Mouse (Mus musculus) large intestine, adult 2 months (tissue): ENCODE results near the gene Fzd5. TPM values are rescaled to one million over a fixed set of nuclear protein-coding genes. Genes with fewer than 3 reads are reported as not detected.
A peak's percentile ranks its signal among the peaks of the same experiment; 100 is the strongest.

Experiments used
- DNase-seq: peaks from one replicate; pipeline ENCODE4 v3.0.0-alpha.2; 2012; ENCODE audit warnings: low read depth, low spot score
- WGBS: fragments of 180-500 bp; shearing (Covaris S2); methylation state at CpG from one replicate; pipeline ENCODE4 v1.1.7; 2018; 5-methylcytosine and 5-hydroxymethylcytosine counted together
- polyA plus RNA-seq: library from polyadenylated mRNA; depleted of rRNA; stranded (reverse); fragments of >200 nt; gene quantifications from 2 replicates; pipeline ENCODE4 v1.2.3, GENCODE M21; 2012; rRNA removed

Gene Fzd5
- polyA plus RNA-seq, result 36.4 and 87.3 TPM in 2 replicates

DNA sequence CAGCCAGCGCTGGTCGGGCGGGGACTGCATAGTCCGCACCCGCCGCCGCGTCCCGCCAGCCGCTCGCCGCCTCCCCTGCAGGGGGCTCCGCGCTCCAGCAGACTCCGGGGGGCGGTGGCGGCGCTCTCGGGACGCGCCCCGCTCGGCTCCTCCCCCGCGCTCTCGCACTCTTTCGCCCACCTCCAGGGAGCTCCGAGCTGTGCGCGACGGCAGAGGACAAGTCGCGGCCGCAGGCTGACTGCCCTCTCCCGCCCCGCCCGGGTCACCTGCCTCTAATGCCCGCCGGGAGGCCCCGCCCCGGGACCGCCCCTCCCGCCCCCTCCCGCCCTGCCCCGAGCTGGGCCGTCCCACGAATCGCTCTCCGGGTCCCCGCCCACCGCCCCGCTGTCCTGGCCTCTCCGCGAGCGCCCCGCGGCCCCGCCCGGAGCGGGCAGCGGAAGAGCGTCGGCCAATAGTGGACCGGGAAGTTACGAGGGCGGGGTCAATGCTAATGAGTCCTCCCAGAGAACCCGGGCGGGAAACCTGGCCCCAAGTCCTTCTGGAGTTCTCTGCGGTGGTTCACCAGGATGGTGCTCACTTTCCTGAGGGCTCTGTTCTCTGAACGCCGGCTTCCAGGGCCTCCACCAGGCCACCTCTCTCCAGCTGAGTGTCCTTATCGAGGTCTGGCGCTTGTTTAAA is at the start of gene Fzd5:
Fzd5 (minus strand) TSS at position 250 of the 678 bp plus-strand sequence.
- under 1% methylated on average over 71 of the region's 73 CpGs for WGBS
- DNase-seq, result peak; percentile 88

DNA sequence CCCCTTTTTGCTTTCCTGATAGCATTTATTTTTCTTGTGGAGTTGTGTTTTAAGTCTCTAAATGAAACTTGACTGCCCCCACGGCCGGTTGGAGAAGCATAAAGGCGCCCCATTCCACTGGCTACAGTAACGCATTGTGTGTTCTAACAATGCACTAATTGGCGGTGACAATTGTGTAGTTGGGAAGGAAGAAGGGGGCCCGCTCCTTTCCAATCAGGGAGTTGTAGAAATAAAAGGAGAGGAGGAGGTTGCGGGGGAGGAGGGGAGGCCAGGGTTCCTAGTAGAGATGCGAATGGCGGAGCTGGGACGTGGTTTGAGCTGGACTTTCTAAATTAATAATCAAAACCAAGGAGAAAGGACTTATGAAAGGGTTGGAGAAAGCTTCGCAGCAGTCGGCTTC is 42.3 kb upstream of the Fzd5 start:
- 93% methylated on average over 12 of the region's 12 CpGs for WGBS
- no peak for DNase-seq

DNA sequence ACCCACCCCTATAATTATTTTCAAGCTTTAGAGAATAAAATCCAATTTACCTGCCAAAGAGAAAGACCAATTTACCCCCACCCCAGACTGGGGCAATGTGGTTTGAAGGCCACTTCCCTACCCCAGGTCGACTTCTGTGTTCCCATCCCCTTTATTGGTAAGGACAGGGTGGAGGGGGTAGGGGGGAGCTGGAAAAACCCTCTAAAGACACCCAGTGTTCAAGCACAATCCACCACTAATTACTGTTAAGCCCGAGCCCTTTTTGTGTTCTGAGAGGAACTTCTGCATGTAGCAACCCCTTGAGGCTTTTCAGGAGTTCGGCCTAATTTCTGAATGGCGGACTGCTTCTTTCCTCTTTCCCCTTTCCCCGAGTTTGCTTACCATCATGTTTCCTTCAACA is 41.9 kb upstream of the Fzd5 start:
- WGBS, result 80% methylated on average over 5 of the region's 5 CpGs
- no peak for DNase-seq

DNA sequence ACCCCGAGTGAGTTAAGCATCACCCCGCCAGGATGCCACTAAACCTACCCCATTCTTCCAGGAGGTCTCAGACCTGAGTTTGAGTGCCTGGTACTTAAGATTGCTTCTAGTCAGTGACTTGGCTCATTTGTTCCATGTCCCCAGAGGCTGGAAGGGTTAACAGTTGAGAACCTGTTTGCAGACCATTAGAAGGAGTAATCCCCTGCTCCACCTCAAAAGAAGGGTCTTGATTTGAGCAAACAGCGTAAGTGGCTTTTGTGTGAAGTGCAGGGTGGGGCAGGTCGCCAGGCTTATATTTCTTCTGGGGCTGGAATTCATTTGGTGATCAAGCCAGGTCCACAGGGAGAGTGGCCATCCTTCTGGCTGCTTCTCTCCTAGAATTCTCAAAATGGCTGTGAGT is 35.8 kb upstream of the Fzd5 start:
- WGBS, result 81% methylated on average over 4 of the region's 4 CpGs
- no peak for DNase-seq

DNA sequence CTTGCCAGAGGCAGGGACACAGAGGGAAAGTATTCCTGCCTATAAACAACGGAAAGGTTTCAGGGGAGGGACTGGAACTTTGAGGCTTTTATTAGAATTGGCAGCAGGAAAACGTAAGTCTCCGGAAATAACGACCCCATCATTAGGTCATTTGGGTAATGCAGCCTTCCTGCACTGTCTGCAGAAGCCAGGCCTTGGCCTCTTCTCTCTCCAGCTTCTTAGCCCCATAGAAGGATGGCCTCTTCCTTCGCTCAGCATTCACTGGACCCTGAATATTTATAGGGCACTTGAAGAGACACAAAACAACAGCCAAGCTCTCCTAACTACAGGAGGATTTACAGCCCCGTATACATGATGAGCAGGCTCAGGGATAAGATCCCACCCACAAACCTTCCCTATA is 32.6 kb upstream of the Fzd5 start:
- DNase-seq, result no peak
- 41% methylated on average over 6 of the region's 6 CpGs for WGBS

DNA sequence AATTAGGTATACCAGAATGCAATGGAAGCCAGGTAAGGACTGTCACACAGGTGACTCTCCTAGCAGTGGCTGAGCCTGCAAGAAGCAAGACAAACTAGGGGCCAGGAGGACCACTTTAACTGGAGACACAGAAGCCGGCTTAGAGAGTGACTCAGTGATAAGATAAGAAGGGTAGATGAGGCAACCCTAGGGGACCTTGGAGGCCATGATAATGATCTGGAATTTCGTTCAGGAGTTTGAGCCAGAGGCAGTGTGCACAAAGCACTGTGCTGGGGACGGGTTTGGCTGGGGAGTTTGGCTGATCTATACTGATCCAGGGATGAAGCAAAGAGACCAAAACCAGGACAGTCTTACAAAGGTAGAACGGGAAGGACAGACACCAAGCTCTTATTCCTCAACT is 24.1 kb upstream of the Fzd5 start:
- 87% methylated on average over 4 of the region's 4 CpGs for WGBS
- DNase-seq, result no peak

DNA sequence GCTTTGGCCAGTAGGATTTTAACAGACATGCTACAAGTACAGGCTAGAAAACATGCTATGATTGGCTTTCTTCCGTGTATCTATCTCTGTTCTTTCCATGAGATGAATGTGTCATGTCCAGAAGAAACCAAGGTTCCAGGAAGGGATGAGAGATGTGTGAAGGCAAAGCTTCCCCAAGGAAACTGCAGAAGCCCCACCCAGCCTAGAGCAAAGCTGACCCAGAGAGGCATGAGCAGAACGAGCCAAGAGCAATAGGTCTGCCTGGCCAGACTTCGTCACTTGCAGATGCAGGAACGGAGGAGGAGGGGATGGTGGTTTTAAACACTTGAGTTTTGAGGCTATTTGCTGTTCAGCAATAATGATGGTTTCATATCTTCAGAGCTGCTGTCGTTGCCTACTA is 20.2 kb upstream of the Fzd5 start:
- 68% methylated on average over 5 of the region's 5 CpGs for WGBS
- no peak for DNase-seq

DNA sequence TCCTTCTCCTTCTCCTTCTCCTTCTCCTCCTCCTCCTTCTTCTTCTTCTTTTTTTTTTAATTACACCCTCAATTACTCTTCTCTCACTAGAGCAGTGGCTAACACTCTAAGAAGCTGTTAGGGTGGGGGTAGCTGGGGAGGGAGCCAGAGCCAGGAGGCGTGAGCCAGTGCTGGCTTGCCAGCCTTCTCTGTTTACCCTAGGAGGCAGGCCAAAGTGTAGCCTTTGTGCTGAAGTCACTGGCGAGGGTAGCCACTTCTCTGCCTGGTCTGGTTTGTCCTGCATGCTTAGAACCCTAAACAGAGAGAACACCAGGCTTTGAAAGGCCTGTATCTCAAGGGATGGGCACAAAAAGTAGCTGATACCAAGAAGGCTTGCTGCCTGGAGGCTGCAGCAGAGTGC is 19.7 kb upstream of the Fzd5 start:
- 9% methylated on average over 2 of the region's 2 CpGs for WGBS
- DNase-seq, result no peak

DNA sequence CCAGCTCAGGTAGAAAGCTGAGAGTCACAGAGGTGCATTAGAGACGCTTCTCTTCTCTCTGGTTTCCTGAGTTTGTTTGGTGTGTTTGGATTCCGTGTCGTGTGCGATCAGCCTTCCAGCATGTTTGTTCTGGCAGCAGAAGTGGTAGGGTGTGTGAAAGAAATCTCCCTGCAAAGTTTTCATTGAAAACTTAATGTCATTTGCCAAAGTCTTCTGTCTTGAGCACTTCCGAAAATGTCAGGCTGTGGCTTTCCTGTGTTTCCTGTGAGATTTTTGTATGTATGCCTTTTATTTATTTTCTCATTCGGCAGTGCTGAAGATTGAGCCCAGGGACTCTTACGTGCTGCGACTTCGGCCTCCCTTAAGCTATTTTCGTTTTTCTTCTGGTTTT is 19.1 kb upstream of the Fzd5 start:
- no peak for DNase-seq
- WGBS, result 25% methylated on average over 10 of the region's 10 CpGs

DNA sequence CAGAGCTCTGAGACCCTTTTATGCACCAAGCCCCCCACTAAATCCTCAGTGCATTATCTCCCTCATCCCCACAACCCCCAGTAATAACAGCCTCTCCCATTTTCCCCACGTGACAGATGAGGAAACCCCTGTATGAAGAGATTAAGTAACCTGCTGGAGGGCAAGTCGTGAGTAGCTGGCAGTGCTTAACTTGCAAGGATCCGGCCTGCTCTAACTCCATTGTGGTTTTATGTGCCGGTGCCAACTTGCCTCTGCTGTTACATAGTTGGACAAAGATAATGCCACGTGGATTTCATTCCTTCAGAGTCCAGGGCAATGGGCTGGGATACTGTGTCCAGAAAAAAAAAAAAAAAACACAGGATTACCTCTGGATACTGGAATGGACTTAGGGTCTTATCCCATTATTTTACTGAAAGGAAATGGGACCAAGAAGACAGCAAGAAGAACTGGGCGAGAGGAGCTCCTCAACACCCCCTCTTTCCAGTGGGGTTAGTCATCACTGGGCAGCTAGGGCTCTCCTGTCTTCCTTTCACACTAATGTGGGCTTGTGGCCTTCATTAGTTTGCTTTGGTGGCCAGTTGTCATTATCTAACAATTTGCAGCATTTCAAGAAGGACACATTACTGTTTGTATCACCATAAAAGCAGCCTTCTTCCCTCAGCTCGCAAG is 18.6 kb upstream of the Fzd5 start:
- no peak for DNase-seq
- 42% methylated on average over 7 of the region's 7 CpGs for WGBS

DNA sequence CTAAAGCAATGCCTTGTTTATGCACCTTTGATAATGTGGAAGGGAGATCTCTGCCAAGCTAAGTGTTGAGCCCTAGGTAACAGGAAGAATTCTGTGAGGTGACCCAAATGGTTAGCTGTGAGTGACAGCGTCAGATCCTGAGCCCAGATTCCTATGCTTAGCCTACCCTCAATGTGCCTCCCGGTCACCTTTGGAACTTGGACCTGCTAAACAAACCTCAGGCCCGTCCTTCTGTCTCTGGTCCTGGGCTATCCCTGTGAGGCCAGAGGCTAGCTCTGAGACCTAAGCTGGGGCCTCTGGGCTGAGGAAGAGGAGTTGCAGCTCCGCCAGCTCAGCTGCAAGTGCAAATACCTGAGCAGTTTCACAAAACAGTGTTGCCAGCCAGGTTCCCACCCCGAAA is 17.1 kb upstream of the Fzd5 start:
- no peak for DNase-seq
- 66% methylated on average over 5 of the region's 5 CpGs for WGBS

DNA sequence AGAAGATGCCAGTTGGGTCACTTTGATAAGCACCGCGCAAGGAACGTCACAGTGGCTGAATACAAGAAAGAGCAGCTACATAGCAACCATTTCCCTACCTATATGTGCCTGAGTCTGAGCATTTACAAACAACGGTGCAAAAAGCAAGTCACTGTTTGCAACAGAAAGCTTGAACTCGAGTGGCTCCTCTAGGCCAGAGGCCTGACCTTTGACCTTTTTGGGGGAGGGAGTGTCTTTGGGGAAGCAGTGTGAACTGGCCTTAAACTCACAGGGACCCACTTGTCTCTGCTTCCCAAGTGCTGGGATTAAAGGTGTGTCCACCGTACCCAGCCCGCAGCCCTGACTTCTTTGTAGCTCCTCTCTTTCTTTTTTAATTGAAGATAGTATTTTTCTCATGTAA is 16.1 kb upstream of the Fzd5 start:
- WGBS, result 60% methylated on average over 7 of the region's 7 CpGs
- DNase-seq, result no peak

DNA sequence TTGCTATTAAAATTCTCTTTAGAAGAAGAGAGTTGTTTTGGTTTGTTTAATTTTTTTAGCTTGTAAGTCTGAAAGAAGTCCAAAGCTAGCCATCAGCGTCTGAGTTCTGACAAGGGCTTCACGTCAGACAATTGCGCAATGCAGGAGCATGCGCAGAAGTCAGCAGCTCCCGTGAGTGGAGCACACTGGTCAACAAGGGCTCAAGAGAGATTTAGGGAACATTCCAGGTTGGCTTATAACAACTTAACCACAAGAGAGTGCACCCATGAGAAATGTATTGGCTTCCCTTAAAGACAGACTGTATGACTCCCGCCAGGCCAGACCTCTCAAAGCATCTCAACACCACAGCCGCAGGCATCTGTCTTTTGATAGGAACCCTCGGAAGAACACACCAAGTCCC is 15.6 kb upstream of the Fzd5 start:
- 77% methylated on average over 8 of the region's 8 CpGs for WGBS
- no peak for DNase-seq

DNA sequence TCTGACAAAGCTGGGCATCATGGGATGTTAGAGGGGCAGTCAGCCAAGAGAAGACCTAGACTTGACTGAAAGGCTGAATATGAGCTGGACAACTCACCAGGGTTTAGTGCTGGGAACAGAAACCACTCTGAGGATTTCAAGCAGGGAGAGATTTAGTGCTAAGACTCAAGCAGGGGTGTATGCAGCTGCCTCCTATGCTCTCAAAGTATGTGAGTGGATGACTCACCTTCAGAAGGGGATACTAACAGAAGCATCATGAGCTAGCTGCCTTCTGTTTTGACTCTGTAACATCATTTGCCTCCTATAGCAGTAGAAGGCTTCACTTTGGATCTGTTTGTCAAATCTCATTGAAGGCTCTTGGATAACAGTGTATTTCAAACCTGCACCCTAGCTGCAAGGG is 7.1 kb upstream of the Fzd5 start:
- DNase-seq, result no peak

DNA sequence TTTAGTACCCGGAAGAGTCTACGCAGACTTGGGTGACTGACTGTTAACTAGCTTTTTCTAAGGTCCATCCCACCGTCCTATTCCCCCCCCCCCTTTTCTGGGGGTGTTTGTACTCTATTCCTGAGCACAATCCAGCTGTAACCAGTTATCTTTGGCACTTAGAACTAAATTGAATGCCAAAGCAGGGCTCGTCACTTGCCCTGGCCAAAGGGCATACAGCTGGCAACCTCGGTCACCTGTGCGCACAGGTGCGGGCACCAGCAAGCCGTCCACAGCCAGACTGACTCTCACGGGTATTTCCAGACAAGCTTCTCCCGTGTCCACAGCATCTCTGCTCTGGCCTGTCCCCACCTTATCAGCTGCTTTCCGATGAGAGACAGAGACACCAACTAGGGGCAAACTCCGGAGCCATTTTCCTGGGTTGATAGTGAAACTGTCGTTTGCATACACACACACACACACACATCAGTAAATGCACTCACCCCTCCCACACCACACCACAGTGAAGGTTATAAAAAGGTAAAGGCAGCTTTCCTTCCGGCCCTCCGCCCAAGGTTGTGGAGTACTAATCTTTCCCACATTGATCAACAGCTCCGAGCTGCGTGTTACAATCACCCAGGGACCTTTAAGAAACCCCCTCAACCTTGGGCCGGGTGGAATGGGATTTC is 5.3 kb upstream of the Fzd5 start:
- WGBS, result 35% methylated on average over 18 of the region's 18 CpGs
- DNase-seq, result peak; percentile 67

DNA sequence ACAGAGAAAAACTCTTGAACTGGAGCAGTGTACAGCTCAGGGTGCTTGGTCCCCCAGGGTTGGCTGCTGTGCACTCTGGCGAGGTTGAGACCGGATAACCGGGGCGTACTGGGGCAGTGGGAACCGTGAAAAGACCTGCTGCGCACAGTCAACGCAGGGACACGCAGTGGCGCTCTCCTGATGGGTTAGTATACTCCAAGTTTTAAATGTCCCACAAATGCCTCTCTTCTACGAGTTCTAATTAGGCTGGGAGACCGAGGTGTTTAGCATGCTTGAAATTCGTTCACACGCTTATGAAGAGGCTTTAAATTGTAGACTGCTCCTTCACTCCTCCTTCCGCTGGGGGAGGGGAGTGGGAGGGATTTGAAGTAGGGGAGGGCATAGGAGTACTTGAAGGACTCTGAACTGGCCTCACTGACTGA is 1.1 kb upstream of the Fzd5 start:
- WGBS, result 2% methylated on average over 14 of the region's 14 CpGs
- DNase-seq, result peak; percentile 86

DNA sequence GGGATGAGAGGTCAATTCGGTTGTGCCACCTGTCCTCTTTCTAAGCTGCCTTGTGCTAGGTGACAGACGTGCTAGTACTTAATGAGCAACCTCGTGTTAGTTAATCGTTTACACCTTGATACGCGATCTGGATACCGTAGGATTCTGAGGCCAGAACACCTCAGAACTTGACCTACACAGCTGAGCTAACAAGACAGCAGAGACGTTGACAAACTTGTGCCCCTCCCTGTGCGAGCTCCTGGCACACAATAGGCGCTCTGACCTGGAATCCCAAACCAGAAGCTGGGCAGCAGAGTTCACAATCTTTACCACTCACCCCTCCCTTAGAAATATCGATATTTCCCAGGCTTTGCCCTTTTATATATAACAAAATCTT is 617 bp upstream of the Fzd5 start:
- DNase-seq, result peak; percentile 58
- under 1% methylated on average over 11 of the region's 11 CpGs for WGBS

DNA sequence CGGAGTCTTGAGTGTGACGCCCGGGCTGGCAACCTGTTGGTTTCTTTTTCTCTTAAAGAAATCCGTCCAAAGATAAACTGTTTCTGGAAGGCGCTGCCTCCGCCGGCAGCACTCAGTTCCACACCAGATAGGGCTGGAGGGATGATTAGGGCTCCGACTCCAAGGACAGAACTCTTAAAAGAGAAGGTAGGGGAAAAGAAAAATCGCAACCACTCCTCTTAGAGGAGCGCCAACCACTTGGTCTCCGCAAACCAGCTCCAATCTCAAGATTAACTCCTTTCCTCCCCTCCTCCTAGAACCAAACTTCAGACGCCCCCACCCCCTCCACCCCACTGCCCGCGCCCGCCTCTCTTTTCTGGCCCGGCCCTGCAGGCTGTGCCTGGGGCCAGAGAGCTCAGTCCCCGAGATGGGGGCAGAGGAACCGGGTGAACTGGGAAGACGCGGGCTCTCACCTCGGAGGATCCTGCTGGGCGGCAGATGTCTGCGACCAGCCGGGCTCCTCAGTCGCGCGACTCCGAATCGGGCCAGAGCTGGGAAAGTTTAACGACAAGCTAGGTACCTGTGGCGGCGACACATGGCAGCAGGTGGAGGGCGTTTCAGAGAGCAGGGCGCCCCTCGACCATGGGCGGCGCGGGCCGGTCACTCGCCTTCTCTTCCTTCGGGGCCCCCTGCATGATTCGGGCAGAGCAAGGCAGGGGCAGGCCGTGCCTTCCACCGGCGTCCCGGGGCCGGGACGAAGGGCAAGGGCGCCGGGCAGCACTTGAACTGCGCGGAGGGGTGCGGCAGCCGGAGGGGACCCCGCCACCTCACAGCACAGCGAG is 660 bp downstream of the Fzd5 start:
- WGBS, result under 1% methylated on average over 56 of the region's 56 CpGs
- DNase-seq, result no peak

DNA sequence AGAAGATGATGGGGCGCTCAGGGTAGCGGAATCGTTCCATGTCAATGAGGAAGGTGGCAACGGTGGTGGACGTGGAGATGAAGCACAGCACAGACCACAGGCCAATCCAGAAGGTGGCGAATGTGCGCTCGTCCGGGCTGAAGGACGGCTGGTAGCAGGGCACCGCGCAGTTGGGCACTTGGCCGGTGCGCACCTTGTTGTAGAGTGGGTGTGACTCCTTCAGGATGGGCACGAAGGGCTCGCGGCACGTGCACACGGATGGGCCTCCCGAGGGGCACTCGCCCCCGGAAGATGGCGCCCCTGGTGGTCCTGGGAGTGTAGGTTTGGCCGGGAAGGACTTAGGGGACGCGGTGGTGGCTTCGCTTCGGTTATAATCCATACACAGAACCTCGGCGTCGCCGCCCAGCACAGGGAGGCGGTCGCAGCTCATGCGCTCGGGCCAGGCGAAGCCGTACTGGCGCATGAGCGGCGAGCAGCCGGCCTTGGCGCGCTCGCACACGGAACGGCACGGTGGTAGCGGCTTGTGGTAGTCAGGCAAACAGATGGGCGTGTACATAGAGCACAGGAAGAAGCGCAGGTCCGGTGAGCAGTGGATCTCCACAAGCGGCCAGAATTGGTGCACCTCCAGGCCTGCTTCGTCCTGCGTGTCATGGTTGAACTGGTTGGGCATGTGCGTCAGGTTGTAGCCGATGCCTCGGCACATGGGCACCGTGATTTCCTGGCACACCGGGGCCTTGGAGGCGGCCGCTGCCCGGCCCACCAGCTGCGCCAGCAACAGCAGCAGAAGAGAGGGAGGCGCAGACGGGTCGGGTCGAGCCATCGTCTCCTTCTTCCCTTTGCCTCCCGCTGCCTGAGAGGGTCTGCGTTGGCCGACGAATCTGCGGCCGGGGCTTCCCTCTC is 1.5 kb downstream of the Fzd5 start:
- DNase-seq, result no peak
- 7% methylated on average over 75 of the region's 75 CpGs for WGBS
